10 mouse cellular contexts compared by ENCODE assay signal in the genomic region with DNA sequence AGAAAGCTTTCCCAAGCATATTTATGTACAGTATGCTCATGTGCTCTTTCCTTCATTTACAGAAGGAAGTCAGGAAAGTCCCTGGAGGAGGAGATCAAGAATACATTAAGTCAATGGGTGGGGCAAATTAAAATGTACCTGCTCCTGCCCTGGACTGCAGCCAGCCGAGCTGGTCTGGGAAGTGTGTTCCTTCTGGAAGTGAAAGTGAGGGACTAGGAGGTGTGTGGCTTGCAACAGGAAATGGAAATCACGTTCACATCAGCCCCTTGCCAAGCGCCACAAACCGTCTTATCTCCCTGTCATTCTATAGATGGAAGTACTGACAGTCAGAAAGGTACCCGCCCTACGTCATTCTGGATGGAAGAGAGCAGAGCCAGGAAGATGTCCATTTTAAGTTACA. TPM values are rescaled to one million over a fixed set of nuclear protein-coding genes. Genes with fewer than 3 reads are reported as not detected.
A peak's percentile ranks its signal among the peaks of the same experiment; 100 is the strongest.
DNase-seq lines count a peak whose midpoint lies in the region; ATAC-seq and TF ChIP-seq lines count a peak whose summit lies in the region.
"Had no signal": no experiment of that assay in that cellular context is flagged by ENCODE, and none has a peak within 500 bp of the region (broad histone marks: within the 10 kb centered on the region; RNA-seq: fewer than 3 reads in every experiment).

No protein-coding gene starts in this region.

- H3K4me2 ChIP-seq in myocyte (ENCODE audit: low read depth), result peak overlapping the region; percentile 46

- no peak overlapping the region for H3ac ChIP-seq in myocyte (ENCODE audit: control insufficient read depth, insufficient read length)

- H3K27me3 ChIP-seq in myocyte (ENCODE audit: control insufficient read depth, insufficient read depth, insufficient read length), result no peaks in the 10 kb centered on the region
- H3K27me3 ChIP-seq in hindbrain, embryonic 10.5 days (ENCODE audit: insufficient read depth, poor library complexity, severe bottlenecking), result no peaks in the 10 kb centered on the region

- no peaks in the 10 kb centered on the region for H3K9me3 ChIP-seq in hindbrain, embryonic 10.5 days

- H3K4me3 ChIP-seq in myocyte, result no peak overlapping the region
- no peak overlapping the region for H3K4me3 ChIP-seq in hindbrain, embryonic 10.5 days

- TF ChIP-seq POLR2A in myocyte (IDR thresholded peaks at IDR 0.05; ENCODE audit: insufficient read length, low read depth), result no peak

- H3K79me2 ChIP-seq in myocyte (ENCODE audit: control insufficient read depth, insufficient read depth), result no peaks in the 10 kb centered on the region

- H3K27ac ChIP-seq in hindbrain, embryonic 10.5 days, result no peak overlapping the region

- peak; percentile 31 for DNase-seq in heart, adult 8-10 months (ENCODE audit: low spot score)
- no peak for DNase-seq in heart, postnatal 4 days
- peak; percentile 82 for DNase-seq in large intestine, adult 2 months (ENCODE audit: low read depth, low spot score)
- DNase-seq in hindbrain, embryonic 10.5 days (ENCODE audit: low spot score), result no peak
- DNase-seq in adrenal gland, adult 18-20 months (ENCODE audit: low spot score in 2 of 2), result no peak
- no peak for DNase-seq in thymus, postnatal 36 days

- peak; percentile 77 for ATAC-seq in inflammation-experienced regulatory T-cells, adult 6 months

- H3K36me3 ChIP-seq in myocyte (ENCODE audit: control insufficient read depth, insufficient read depth), result no peaks in the 10 kb centered on the region
- no peaks in the 10 kb centered on the region for H3K36me3 ChIP-seq in hindbrain, embryonic 10.5 days

- H3K4me1 ChIP-seq in hindbrain, embryonic 10.5 days (replicated peaks), result peaks cover 7% of the 10 kb centered on the region; the same call in 1 of the 2 replicates

- WGBS in large intestine, adult 2 months, result 24% methylated on average over 6 of the region's 6 CpGs
- WGBS in hindbrain, embryonic 10.5 days, result 74% methylated on average over 6 of the region's 6 CpGs

TF ChIP-seq in myocyte, 11 proteins besides CTCF, POLR2A, EP300 and RAD21:
- TF ChIP-seq MYOG (IDR thresholded peaks at IDR 0.05; ENCODE audit: control insufficient read depth in 1 of 3, insufficient read depth in 1 of 3, insufficient read length in 2 of 3, low read depth in 2 of 3) (no peak), TCF12 (IDR thresholded peaks at IDR 0.05; ENCODE audit: insufficient read depth, poor library complexity, severe bottlenecking) (no peak), TCF3 (IDR thresholded peaks at IDR 0.05; ENCODE audit: insufficient read length, low read depth) (no peak)

RNA-seq across cellular contexts. Expression of a gene that starts 0.4 kb away (rescaled TPM):
- not detected for total RNA-seq in heart, adult 8-10 months (2022)
- total RNA-seq in heart, postnatal 4 days (2021), result under 1 TPM in 1 of 2 experiments, not detected in 1; 0.07 TPM
- 1 to 10 TPM in 1 of 3 experiments, under 1 TPM in 2; 0.63 to 1.0 (median 0.82) TPM for polyA plus RNA-seq in inflammation-experienced regulatory T-cells, adult 6 months (2017; shearing (Covaris generic))
- 0.17 and 0.27 TPM in 2 replicates for polyA plus RNA-seq in large intestine, adult 2 months (2012; rRNA removed)
- 0.29 TPM for polyA plus RNA-seq in myocyte (2012; fragmentation: generic; extraction: Trizol)
- polyA plus RNA-seq in hindbrain, embryonic 10.5 days (2016; fragmentation: Nextera tagmentation; extraction: Ambion mirVana), result not detected in 2 replicates
- under 1 TPM; 0.33 to 0.48 TPM for total RNA-seq in adrenal gland, adult 18-20 months (2021)
- total RNA-seq: heart, postnatal 14 days had no signal
- polyA plus RNA-seq: midbrain, embryonic 16.5 days had no signal

Comparison
In these comparisons a context has a peak if more than half of its experiments do, and no peak if none do; other contexts are left out.
1. DNase-seq: peak in heart, adult 8-10 months (single experiment) and large intestine, adult 2 months (single experiment); none in heart, postnatal 4 days (single experiment), hindbrain, embryonic 10.5 days (single experiment), adrenal gland, adult 18-20 months (0 of 2) and thymus, postnatal 36 days (0 of 2).